Mouse (Mus musculus): ENCODE measurements around the gene Tigd4. TPM values are rescaled to one million over a fixed set of nuclear protein-coding genes. Genes with fewer than 3 reads are reported as not detected.

Gene Tigd4
- polyA plus RNA-seq, 1 experiment from 2014 or later, result 0.05 TPM

- no peak overlapping the region for H3K4me2 ChIP-seq (ENCODE audit: low read length)
- 60% methylated on average over 3 of the region's 3 CpGs for WGBS
- no peaks in the 10 kb centered on the region for H3K36me3 ChIP-seq (ENCODE audit: insufficient read depth, low read length)
- ATAC-seq (replicated peaks; ENCODE audit: low FRiP score, low read depth), result no peak
- no peaks in the 10 kb centered on the region for H3K9me3 ChIP-seq (replicated peaks; ENCODE audit: low read length)
- no peak for TF ChIP-seq CTCF (IDR thresholded peaks at IDR 0.05; ENCODE audit: low read depth)
- H3K4me1 ChIP-seq (replicated peaks; ENCODE audit: insufficient read depth, low read length), result no peaks in the 10 kb centered on the region
- no peak overlapping the region for H3K9ac ChIP-seq (ENCODE audit: low read depth, low read length)
- no peaks in the 10 kb centered on the region for H3K27me3 ChIP-seq (ENCODE audit: insufficient read depth, low read length)
- no peak overlapping the region for H3K4me3 ChIP-seq (replicated peaks; ENCODE audit: low read depth, low read length)
- no peak overlapping the region for H3K27ac ChIP-seq
- no peak for DNase-seq (ENCODE audit: low spot score)
Measured at GRCm38 (mm10) chr3:84646007-84646290, 52.6 kb downstream of the Tigd4 start.

GRCm38 (mm10) chr3:84646331-84646845 is 53.0 kb downstream of the Tigd4 start:
- Histone ChIP-seq H3K27me3 (ENCODE audit: insufficient read depth, low read length) (no peaks in the 10 kb centered on the region), H3K9me3 (replicated peaks; ENCODE audit: low read length) (no peaks in the 10 kb centered on the region), H3K4me1 (replicated peaks; ENCODE audit: insufficient read depth, low read length) (no peaks in the 10 kb centered on the region), H3K27ac (no peak overlapping the region), H3K36me3 (ENCODE audit: insufficient read depth, low read length) (no peaks in the 10 kb centered on the region), H3K9ac (ENCODE audit: low read depth, low read length) (no peak overlapping the region), H3K4me3 (replicated peaks; ENCODE audit: low read depth, low read length) (no peak overlapping the region), H3K4me2 (ENCODE audit: low read length) (no peak overlapping the region)
- no peak for DNase-seq (ENCODE audit: low spot score)
- no peak for ATAC-seq (replicated peaks; ENCODE audit: low FRiP score, low read depth)
- no peak for TF ChIP-seq CTCF (IDR thresholded peaks at IDR 0.05; ENCODE audit: low read depth)
- 73% methylated on average over 8 of the region's 8 CpGs for WGBS

Other genes with a start within 250 kb of the Tigd4 start
- 3.3 and 4.0 TPM in 2 replicates for gene Fhdc1, start 113.1 kb upstream of the Tigd4 start, polyA plus RNA-seq (2015; fragmentation: Nextera tagmentation; extraction: Ambion mirVana)
- gene Arfip1, start 10.9 kb upstream of the Tigd4 start, polyA plus RNA-seq (2015; fragmentation: Nextera tagmentation; extraction: Ambion mirVana), result 62.7 and 65.2 TPM in 2 replicates
- gene Tmem154, start 72.6 kb downstream of the Tigd4 start, polyA plus RNA-seq (2015; fragmentation: Nextera tagmentation; extraction: Ambion mirVana), result 0.94 and 1.1 TPM in 2 replicates
- gene Fbxw7, start 221.7 kb downstream of the Tigd4 start, polyA plus RNA-seq (2015; fragmentation: Nextera tagmentation; extraction: Ambion mirVana), result 7.6 and 7.7 TPM in 2 replicates

All from kidney, postnatal 0 days (tissue).